Mouse (Mus musculus): Measurements from ENCODE around the gene Thrb. TPM values are rescaled to one million over a fixed set of nuclear protein-coding genes. Genes with fewer than 3 reads are reported as not detected.

The Thrb gene
- polyA plus RNA-seq, 2 experiments = 1.3 to 3.9 TPM

- Histone ChIP-seq H3K9me3 (ENCODE audit: control insufficient read depth, low read length) (no peaks in the 10 kb centered on the region), H3K4me3 (replicated peaks; ENCODE audit: low read length) (no peak overlapping the region), H3K27me3 (ENCODE audit: control insufficient read depth, insufficient read depth, low read length) (no peaks in the 10 kb centered on the region), H3K9ac (ENCODE audit: low read depth, low read length, severe bottlenecking) (no peak overlapping the region), H3K4me1 (ENCODE audit: control insufficient read depth, insufficient read depth, low read length) (no peaks in the 10 kb centered on the region), H3K4me2 (replicated peaks; ENCODE audit: low read depth, low read length, severe bottlenecking) (no peak overlapping the region), H3K36me3 (ENCODE audit: control insufficient read depth, insufficient read depth, low read length) (no peaks in the 10 kb centered on the region), H3K27ac (replicated peaks; ENCODE audit: low read depth, low read length) (no peak overlapping the region)
- 78% methylated on average over 2 of the region's 2 CpGs for WGBS
- no peak for ATAC-seq (ENCODE audit: low FRiP score, low read depth)
- DNase-seq (ENCODE audit: low spot score) = no peak
- TF ChIP-seq POLR2A (IDR thresholded peaks at IDR 0.05; ENCODE audit: borderline replicate concordance, extremely low read depth, insufficient read depth, insufficient read length) = no peak
These were observed 107.9 kb downstream of the Thrb start for GRCm38 (mm10) chr14:17767987-17768386.

- H3K9me3 ChIP-seq (ENCODE audit: control insufficient read depth, low read length) = no peaks in the 10 kb centered on the region
- H3K27me3 ChIP-seq (ENCODE audit: control insufficient read depth, insufficient read depth, low read length) = no peaks in the 10 kb centered on the region
- H3K4me2 ChIP-seq (replicated peaks; ENCODE audit: low read depth, low read length, severe bottlenecking) = no peak overlapping the region
- no peak overlapping the region for H3K9ac ChIP-seq (ENCODE audit: low read depth, low read length, severe bottlenecking)
- no peak for DNase-seq (ENCODE audit: low spot score)
- TF ChIP-seq POLR2A (IDR thresholded peaks at IDR 0.05; ENCODE audit: borderline replicate concordance, extremely low read depth, insufficient read depth, insufficient read length) = no peak
- no peak for ATAC-seq (ENCODE audit: low FRiP score, low read depth)
- no peaks in the 10 kb centered on the region for H3K36me3 ChIP-seq (ENCODE audit: control insufficient read depth, insufficient read depth, low read length)
- no peak overlapping the region for H3K4me3 ChIP-seq (replicated peaks; ENCODE audit: low read length)
- H3K27ac ChIP-seq (replicated peaks; ENCODE audit: low read depth, low read length) = no peak overlapping the region
- H3K4me1 ChIP-seq (ENCODE audit: control insufficient read depth, insufficient read depth, low read length) = no peaks in the 10 kb centered on the region
- 64% methylated on average over 2 of the region's 2 CpGs for WGBS
These were observed 114.3 kb downstream of the Thrb start for GRCm38 (mm10) chr14:17774404-17774803.

- no peak overlapping the region for H3K9ac ChIP-seq (ENCODE audit: low read depth, low read length, severe bottlenecking)
- 21% methylated on average over 4 of the region's 4 CpGs for WGBS
- no peaks in the 10 kb centered on the region for H3K9me3 ChIP-seq (ENCODE audit: control insufficient read depth, low read length)
- no peaks in the 10 kb centered on the region for H3K4me1 ChIP-seq (ENCODE audit: control insufficient read depth, insufficient read depth, low read length)
- ATAC-seq (ENCODE audit: low FRiP score, low read depth) (no peak), DNase-seq (ENCODE audit: low spot score) (no peak)
- H3K4me2 ChIP-seq (replicated peaks; ENCODE audit: low read depth, low read length, severe bottlenecking) = no peak overlapping the region
- H3K27ac ChIP-seq (replicated peaks; ENCODE audit: low read depth, low read length) = no peak overlapping the region
- no peaks in the 10 kb centered on the region for H3K36me3 ChIP-seq (ENCODE audit: control insufficient read depth, insufficient read depth, low read length)
- no peak for TF ChIP-seq POLR2A (IDR thresholded peaks at IDR 0.05; ENCODE audit: borderline replicate concordance, extremely low read depth, insufficient read depth, insufficient read length)
- H3K4me3 ChIP-seq (replicated peaks; ENCODE audit: low read length) = no peak overlapping the region
- no peaks in the 10 kb centered on the region for H3K27me3 ChIP-seq (ENCODE audit: control insufficient read depth, insufficient read depth, low read length)
These were observed 121.9 kb downstream of the Thrb start for GRCm38 (mm10) chr14:17781921-17782320.

GRCm38 (mm10) chr14:17784207-17784806, 124.2 kb downstream of the Thrb start:
- Histone ChIP-seq H3K9me3 (ENCODE audit: control insufficient read depth, low read length) (no peaks in the 10 kb centered on the region), H3K27me3 (ENCODE audit: control insufficient read depth, insufficient read depth, low read length) (no peaks in the 10 kb centered on the region), H3K27ac (replicated peaks; ENCODE audit: low read depth, low read length) (no peak overlapping the region), H3K4me2 (replicated peaks; ENCODE audit: low read depth, low read length, severe bottlenecking) (no peak overlapping the region), H3K9ac (ENCODE audit: low read depth, low read length, severe bottlenecking) (no peak overlapping the region), H3K36me3 (ENCODE audit: control insufficient read depth, insufficient read depth, low read length) (no peaks in the 10 kb centered on the region), H3K4me1 (ENCODE audit: control insufficient read depth, insufficient read depth, low read length) (no peaks in the 10 kb centered on the region), H3K4me3 (replicated peaks; ENCODE audit: low read length) (no peak overlapping the region)
- 47% methylated on average over 5 of the region's 5 CpGs for WGBS
- DNase-seq (ENCODE audit: low spot score) (no peak), ATAC-seq (ENCODE audit: low FRiP score, low read depth) (no peak)
- TF ChIP-seq POLR2A (IDR thresholded peaks at IDR 0.05; ENCODE audit: borderline replicate concordance, extremely low read depth, insufficient read depth, insufficient read length) = no peak

GRCm38 (mm10) chr14:17785370-17785769, 125.3 kb downstream of the Thrb start:
- no peak for TF ChIP-seq POLR2A (IDR thresholded peaks at IDR 0.05; ENCODE audit: borderline replicate concordance, extremely low read depth, insufficient read depth, insufficient read length)
- Histone ChIP-seq H3K27ac (replicated peaks; ENCODE audit: low read depth, low read length) (no peak overlapping the region), H3K9me3 (ENCODE audit: control insufficient read depth, low read length) (no peaks in the 10 kb centered on the region), H3K27me3 (ENCODE audit: control insufficient read depth, insufficient read depth, low read length) (no peaks in the 10 kb centered on the region), H3K4me2 (replicated peaks; ENCODE audit: low read depth, low read length, severe bottlenecking) (no peak overlapping the region), H3K4me3 (replicated peaks; ENCODE audit: low read length) (no peak overlapping the region), H3K9ac (ENCODE audit: low read depth, low read length, severe bottlenecking) (no peak overlapping the region), H3K36me3 (ENCODE audit: control insufficient read depth, insufficient read depth, low read length) (no peaks in the 10 kb centered on the region), H3K4me1 (ENCODE audit: control insufficient read depth, insufficient read depth, low read length) (no peaks in the 10 kb centered on the region)
- 29% methylated on average over 3 of the region's 3 CpGs for WGBS
- ATAC-seq (ENCODE audit: low FRiP score, low read depth) (no peak), DNase-seq (ENCODE audit: low spot score) (no peak)

- TF ChIP-seq POLR2A (IDR thresholded peaks at IDR 0.05; ENCODE audit: borderline replicate concordance, extremely low read depth, insufficient read depth, insufficient read length) = no peak
- Histone ChIP-seq H3K4me3 (replicated peaks; ENCODE audit: low read length) (no peak overlapping the region), H3K9ac (ENCODE audit: low read depth, low read length, severe bottlenecking) (no peak overlapping the region), H3K4me1 (ENCODE audit: control insufficient read depth, insufficient read depth, low read length) (no peaks in the 10 kb centered on the region), H3K36me3 (ENCODE audit: control insufficient read depth, insufficient read depth, low read length) (no peaks in the 10 kb centered on the region), H3K4me2 (replicated peaks; ENCODE audit: low read depth, low read length, severe bottlenecking) (no peak overlapping the region), H3K27ac (replicated peaks; ENCODE audit: low read depth, low read length) (no peak overlapping the region), H3K27me3 (ENCODE audit: control insufficient read depth, insufficient read depth, low read length) (no peaks in the 10 kb centered on the region), H3K9me3 (ENCODE audit: control insufficient read depth, low read length) (no peaks in the 10 kb centered on the region)
- 7% methylated on average over 2 of the region's 2 CpGs for WGBS
- ATAC-seq (ENCODE audit: low FRiP score, low read depth) (no peak), DNase-seq (ENCODE audit: low spot score) (no peak)
These were observed 126.2 kb downstream of the Thrb start for GRCm38 (mm10) chr14:17786249-17786648.
